Mouse (Mus musculus) c-Kit-positive CD71-positive TER-119-negative erythroid progenitor cells, embryonic 14.5 days (primary cell): ENCODE measurements around the gene Cct3.
"Not testable (repeated sequence)": the region's sequence is repeated elsewhere in the genome, so short reads cannot be mapped to it uniquely, and the experiment has no call there.

Experiments used
- DNase-seq: peaks from one replicate; pipeline ENCODE4 v3.0.0-alpha.2; 2013; ENCODE audit warnings: low read depth

The Cct3 gene

GRCm38 (mm10) chr3:88296561-88297318 lies at the start of gene Cct3, which contains the start of gene Tsacc:
Gene Cct3, plus strand, starts transcription at chr3:88297116.
Gene Tsacc, minus strand, starts transcription at chr3:88296999.
- peak; percentile 98 for DNase-seq

DNA sequence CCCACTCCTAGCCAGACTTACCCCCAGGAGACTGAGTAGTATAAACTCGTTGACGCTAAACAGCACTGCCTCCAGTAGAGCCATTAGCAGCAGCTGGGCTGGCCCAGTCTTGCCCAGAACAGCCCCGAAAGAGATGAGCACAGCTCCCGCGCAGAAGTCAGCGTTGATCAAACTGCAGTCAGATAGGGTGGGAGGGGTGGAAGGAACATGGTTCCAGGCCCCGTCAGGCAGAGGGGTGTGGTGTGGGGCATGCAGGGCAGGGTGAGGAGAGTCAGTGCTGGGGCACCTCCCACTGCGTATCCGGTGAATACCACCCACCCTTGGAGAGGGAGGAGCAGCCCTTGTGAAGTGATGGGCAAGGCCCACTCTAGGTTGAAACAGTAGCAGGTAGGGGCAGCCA lies 49.2 kb upstream of the Cct3 start:
- no peak for DNase-seq

DNA sequence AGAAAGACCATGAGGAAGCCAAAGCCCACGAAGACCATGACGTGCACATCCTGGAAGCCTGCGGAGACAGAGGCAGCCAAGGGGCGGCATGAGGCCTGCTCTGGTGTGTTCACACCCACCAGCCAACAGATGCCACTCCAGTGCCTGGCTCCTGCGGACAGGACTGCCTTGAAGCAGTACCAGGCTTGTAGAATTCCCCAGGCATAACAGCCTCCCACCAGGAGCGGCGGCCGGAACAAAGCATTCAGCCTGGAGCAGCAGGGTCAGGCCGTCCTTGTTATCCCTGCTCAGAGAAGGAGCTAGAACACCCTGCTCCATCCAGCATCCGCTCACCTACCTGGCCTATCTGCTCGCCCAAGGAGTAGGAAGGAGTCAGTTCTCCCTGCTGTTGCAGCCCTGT lies 48.5 kb upstream of the Cct3 start:
- no peak for DNase-seq

DNA sequence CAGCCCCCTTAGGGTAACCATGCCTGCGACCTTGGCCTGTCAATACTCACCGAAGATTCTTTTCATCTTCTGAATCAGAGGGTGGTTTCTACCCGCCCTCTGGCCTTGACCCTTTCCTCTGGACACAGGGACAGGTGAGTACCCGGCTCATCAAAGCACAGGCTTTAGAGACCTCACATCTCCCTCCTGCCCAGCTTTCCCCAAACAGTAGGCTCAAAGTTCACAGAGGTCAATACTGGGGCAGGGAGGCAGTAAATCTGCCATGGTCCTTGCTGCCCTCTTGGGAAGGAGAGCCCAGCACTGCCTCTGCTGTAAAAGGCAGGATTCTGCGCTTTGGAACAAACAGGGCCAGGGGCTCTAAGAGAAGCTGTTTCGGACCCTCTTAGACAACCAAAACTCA lies 44.2 kb upstream of the Cct3 start:
- no peak for DNase-seq

- no peak for DNase-seq
Measured at GRCm38 (mm10) chr3:88254268-88254926, 42.5 kb upstream of the Cct3 start, which contains the start of gene Rhbg. Gene Rhbg, minus strand, starts transcription at chr3:88254709.

DNA sequence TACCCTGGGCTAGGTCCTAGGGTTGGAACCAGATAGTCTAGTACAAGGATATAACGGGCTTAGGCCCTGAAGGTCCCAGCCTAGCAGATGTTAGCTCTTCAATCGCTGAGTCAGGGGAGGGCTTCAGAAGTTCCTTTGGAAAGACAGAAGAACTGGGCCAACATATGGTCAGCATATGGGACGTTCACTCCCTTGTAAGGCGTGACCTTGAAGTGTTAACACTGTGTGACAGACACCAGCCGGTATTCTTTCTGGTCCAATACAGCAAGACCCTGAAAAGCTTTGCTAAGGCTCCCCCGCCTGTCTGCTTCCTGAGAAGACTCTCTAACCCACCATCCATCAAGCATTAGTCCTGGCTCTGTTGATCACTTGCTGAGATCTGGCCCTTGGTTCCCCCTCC lies 41.0 kb upstream of the Cct3 start:
- no peak for DNase-seq

DNA sequence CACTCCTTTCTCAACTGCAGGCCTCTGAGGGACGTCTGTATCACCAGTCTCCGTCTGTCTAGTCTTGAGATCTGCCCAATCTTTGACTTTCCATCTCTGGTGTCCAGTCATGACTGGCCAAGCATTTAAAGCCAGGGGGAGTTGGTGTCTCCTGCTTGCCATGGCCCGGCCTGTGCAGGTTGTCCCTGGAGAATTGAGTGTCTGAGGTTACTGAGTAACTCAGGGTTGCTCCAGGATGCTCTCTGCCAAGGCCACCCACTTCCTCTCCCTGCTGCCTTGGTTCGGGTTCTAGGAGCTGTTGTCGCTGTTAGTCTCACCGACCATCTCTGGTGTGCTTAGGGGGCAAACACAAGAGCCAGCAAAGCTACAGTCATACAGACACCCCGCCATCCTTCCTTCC lies 40.5 kb upstream of the Cct3 start:
- DNase-seq, result no peak

DNA sequence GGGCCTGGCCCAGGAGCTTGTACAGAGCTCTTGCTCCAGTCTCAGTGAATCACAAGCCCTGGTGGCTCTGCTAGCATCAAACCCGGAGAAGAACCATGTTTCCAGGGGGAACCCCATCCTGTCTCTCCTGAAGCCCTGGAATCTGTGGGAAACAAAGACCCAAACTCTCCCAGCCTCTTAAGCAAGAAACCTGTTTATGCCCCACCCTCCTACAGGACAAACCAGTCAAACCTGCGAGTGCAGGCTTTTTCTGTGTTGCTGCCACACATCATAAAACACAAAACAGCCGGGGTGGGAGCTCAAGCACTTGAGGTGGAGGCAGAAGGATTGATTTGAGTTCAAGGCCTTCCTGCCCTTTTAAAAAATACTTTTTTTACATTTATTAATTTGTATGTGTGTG lies 34.6 kb upstream of the Cct3 start:
- no peak for DNase-seq

GRCm38 (mm10) chr3:88268014-88268413 lies 28.9 kb upstream of the Cct3 start:
- DNase-seq, result not testable (repeated sequence)

- no peak for DNase-seq
Measured at GRCm38 (mm10) chr3:88268991-88269390, 27.9 kb upstream of the Cct3 start.

DNA sequence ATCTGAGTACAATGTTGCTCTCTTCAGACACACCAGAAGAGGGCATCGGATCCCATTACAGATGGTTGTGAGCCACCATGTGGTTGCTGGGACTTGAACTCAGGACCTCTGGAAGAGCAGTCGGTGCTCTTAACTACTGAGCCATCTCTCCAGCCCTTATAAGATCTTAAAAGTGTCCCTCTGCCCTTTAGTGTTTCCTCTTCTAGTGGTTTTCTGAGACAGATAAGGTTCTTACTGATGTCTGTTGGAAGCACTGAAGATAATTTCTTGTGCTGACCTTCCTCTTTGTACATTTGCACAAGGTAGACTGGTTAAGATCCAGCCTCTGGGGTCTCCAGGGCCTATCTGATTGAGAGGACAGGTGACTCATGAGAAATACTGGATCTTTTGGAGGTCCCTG lies 25.6 kb upstream of the Cct3 start:
- DNase-seq, result not testable (repeated sequence)

DNA sequence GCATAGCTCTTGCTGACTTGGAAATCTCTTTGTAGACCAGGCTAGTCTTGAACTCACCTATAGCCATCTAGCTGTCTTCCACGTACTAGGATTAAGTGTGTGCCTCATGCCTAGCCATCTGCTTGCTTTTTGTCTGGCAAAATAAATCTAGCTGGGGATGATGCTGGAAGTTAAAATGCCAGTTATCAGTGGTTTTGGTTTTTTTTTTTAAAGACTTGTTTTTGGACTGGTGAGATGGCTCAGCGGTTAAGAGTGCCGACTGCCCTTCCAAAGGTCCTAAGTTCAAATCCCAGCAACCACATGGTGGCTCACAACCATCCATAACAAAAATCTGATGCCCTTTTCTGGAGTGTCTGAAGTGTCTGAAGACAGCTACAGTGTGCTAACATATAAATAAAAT lies 25.1 kb upstream of the Cct3 start:
- no peak for DNase-seq

GRCm38 (mm10) chr3:88274002-88274401 lies 22.9 kb upstream of the Cct3 start:
- DNase-seq, result no peak

DNA sequence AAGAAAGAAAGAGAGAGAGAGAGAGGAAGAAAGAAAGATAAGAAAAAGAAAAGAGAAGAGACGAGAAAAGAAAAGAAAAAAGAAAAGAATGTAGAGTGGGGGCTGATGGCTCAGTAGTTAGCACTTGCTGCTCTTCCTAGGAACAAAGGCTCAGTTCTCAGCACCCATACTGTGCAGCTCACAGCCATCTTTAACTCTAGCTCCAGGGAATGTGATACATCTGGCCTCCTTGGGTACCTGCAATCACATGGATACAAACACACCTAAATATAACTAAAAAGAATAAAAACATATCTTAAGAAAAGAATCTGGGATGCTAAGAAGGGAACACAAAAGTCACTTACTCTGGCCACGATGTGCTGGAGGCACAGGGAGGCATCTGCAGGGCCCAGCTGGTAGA lies 20.8 kb upstream of the Cct3 start:
- DNase-seq, result no peak

GRCm38 (mm10) chr3:88276529-88277143 lies 20.3 kb upstream of the Cct3 start:
- no peak for DNase-seq

DNA sequence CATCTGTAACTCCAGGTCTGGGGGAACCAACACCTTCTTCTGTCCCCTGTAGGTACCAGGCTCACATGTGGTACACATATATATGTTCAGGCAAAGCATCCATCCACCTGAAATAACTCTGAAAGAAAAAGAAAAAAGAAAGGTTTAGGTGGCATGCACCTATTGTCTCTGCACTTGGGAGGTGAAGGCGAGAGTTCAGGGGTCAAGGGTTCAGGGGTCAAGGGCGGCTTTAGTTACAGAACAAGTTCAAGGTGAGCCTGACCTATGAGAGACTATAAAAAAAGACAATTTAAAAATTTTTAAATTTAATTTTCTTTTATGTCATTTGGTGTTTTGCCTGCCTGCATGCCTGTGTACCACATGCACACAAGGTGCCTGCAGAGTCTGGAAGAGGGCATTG lies 16.9 kb upstream of the Cct3 start:
- no peak for DNase-seq

GRCm38 (mm10) chr3:88281141-88281916 lies 15.6 kb upstream of the Cct3 start:
- not testable (repeated sequence) for DNase-seq

GRCm38 (mm10) chr3:88284815-88285564 lies 11.9 kb upstream of the Cct3 start:
- not testable (repeated sequence) for DNase-seq

DNA sequence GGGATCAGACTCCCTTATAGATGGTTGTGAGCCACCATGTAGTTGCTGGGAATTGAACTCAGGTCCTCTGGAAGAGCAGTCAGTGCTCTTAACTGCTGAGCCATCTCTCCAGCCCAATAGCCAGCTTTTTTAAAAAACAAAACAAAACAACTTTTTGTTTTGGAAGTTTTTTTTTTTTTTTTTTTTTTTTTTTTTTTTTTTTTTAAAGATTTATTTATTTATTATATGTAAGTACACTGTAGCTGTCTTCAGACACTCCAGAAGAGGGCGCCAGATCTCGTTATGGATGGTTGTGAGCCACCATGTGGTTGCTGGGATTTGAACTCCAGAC lies 11.4 kb upstream of the Cct3 start:
- DNase-seq, result not testable (repeated sequence)

- no peak for DNase-seq
Measured at GRCm38 (mm10) chr3:88287110-88287509, 9.8 kb upstream of the Cct3 start, which contains the start of gene Gm38392. Gene Gm38392, minus strand, starts transcription at chr3:88287210.

GRCm38 (mm10) chr3:88288133-88288713 lies 8.7 kb upstream of the Cct3 start:
- DNase-seq, result not testable (repeated sequence)
